Mouse (Mus musculus) small intestine, adult 2 months (tissue): ENCODE results near the gene Hspg2.

Experiments
- CTCF ChIP-seq: fragments of 200-500 bp; IDR thresholded peaks from 2 replicates; pipeline ENCODE4 v1.5.1; 2012; ENCODE audit warnings: low read depth, mild to moderate bottlenecking, control low read depth, inconsistent platforms, low read length, moderate library complexity, mixed read lengths; ENCODE audit not compliant: insufficient replicate concordance, insufficient read length; ENCODE audit errors: extremely low read depth
- POLR2A ChIP-seq: fragments of 200-500 bp; IDR thresholded peaks from 2 replicates; pipeline ENCODE4 v1.6.1; 2012; ENCODE audit warnings: low read depth, mild to moderate bottlenecking, control low read depth, inconsistent platforms, low read length, moderate library complexity

DNA sequence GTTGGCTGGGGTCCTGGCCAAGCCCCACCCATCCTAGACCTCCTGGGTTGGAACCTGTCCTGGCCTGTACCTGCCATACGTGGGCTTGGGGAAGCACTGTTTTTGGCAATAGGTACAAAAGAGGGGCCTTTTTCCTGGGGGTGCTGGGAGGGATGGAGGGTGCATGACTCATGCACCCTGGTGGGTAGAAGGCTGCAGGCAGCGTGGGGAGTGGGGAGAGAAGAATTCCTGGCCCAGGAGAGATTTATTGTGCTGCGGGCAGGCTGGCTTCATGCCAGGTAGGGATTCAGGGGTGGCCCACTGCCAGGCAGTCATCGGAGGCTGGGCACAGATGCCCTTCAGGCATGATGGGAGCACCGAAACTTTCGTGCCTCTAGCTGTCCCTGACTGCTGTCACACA, 20.4 kb upstream of the Hspg2 start:
- no peak for TF ChIP-seq CTCF
- TF ChIP-seq POLR2A = no peak
